Comparison of ENCODE assay signal across 12 mouse cellular contexts in genomic region chr3:20551563-20551962, GRCm38 (mm10).
DNase-seq lines count a peak whose midpoint lies in the region; ATAC-seq lines count a peak whose summit lies in the region.
"Had no signal": no experiment of that assay in that cellular context is flagged by ENCODE, and none has a peak within 500 bp of the region (broad histone marks: within the 10 kb centered on the region; RNA-seq: fewer than 3 reads in every experiment).

No protein-coding gene starts in this region.

- H3K4me3 ChIP-seq in kidney, embryonic 16.5 days (ENCODE audit: low read length) = no peak overlapping the region
- H3K4me3 ChIP-seq: embryonic facial prominence, embryonic 13.5 days; limb, embryonic 13.5 days had no signal

- H3K27me3 ChIP-seq in kidney, embryonic 16.5 days (ENCODE audit: insufficient read depth, low read length) = no peaks in the 10 kb centered on the region
- H3K27me3 ChIP-seq: embryonic facial prominence, embryonic 13.5 days; limb, embryonic 13.5 days had no signal

- intact Hi-C loops in left cerebral cortex, postnatal 10 days (cut with DNase I) = no loop called here

- H3K36me3 ChIP-seq in kidney, embryonic 16.5 days (ENCODE audit: insufficient read depth, low read length) = no peaks in the 10 kb centered on the region
- H3K36me3 ChIP-seq: embryonic facial prominence, embryonic 13.5 days; limb, embryonic 13.5 days had no signal

- no peaks in the 10 kb centered on the region for H3K9me3 ChIP-seq in kidney, embryonic 16.5 days (ENCODE audit: low read length)
- H3K9me3 ChIP-seq: embryonic facial prominence, embryonic 13.5 days; limb, embryonic 13.5 days had no signal

- H3K4me2 ChIP-seq in kidney, embryonic 16.5 days (replicated peaks; ENCODE audit: low read depth, low read length) = no peak overlapping the region
- H3K4me2 ChIP-seq: embryonic facial prominence, embryonic 13.5 days; limb, embryonic 13.5 days had no signal

- no peak overlapping the region for H3K27ac ChIP-seq in kidney, embryonic 16.5 days (ENCODE audit: low read length)
- H3K27ac ChIP-seq: embryonic facial prominence, embryonic 13.5 days; limb, embryonic 13.5 days had no signal

- ATAC-seq in kidney, embryonic 16.5 days (ENCODE audit: low FRiP score, low TSS enrichment) = no peak
- ATAC-seq in granulocyte monocyte progenitor cell, adult 5-6 weeks (replicated peaks; ENCODE audit: poor library complexity, severe bottlenecking) = peak; percentile 35; the same call in 1 of the 2 replicates
- ATAC-seq: activated CD4-positive, CD25-positive, alpha-beta regulatory T cell, adult 4 months had no signal

- H3K9ac ChIP-seq in kidney, embryonic 16.5 days (replicated peaks; ENCODE audit: low read length) = no peak overlapping the region
- H3K9ac ChIP-seq: embryonic facial prominence, embryonic 13.5 days; limb, embryonic 13.5 days had no signal

- WGBS in kidney, embryonic 16.5 days = 42% methylated on average over 2 of the region's 2 CpGs

- H3K4me1 ChIP-seq in kidney, embryonic 16.5 days (ENCODE audit: insufficient read depth, low read length) = no peaks in the 10 kb centered on the region
- H3K4me1 ChIP-seq: embryonic facial prominence, embryonic 13.5 days; limb, embryonic 13.5 days had no signal

- peak; percentile 4 for DNase-seq in kidney, adult 9 months
- DNase-seq in A20 (ENCODE audit: low read depth, low spot score) = peak; percentile 18
- DNase-seq in Muller cell, postnatal 12 days (ENCODE audit: inconsistent ontology term) = peak; percentile 54
- no peak for DNase-seq in frontal cortex, postnatal 36 days (ENCODE audit: low spot score in 2 of 2)
- DNase-seq in spleen, postnatal 10 days (ENCODE audit: low spot score in 2 of 2) = no peak
- DNase-seq in left cerebral cortex, postnatal 10 days (ENCODE audit: extremely low spot score in 1 of 2, low spot score in 2 of 2) = no peak
- DNase-seq: kidney, postnatal 10 days had no signal

Comparison
In these comparisons a context has a peak if more than half of its experiments do, and no peak if none do; other contexts are left out.
1. DNase-seq: peak in kidney, adult 9 months (single experiment), A20 (single experiment) and Muller cell, postnatal 12 days (single experiment); none in frontal cortex, postnatal 36 days (0 of 2), spleen, postnatal 10 days (0 of 2) and left cerebral cortex, postnatal 10 days (0 of 2).